Mouse (Mus musculus): ENCODE measurements around the gene Mars. TPM values are rescaled to one million over a fixed set of nuclear protein-coding genes. Genes with fewer than 3 reads are reported as not detected.

Mars gene
- polyA plus RNA-seq, 1 experiment from 2014 or later: 124 TPM

DNA sequence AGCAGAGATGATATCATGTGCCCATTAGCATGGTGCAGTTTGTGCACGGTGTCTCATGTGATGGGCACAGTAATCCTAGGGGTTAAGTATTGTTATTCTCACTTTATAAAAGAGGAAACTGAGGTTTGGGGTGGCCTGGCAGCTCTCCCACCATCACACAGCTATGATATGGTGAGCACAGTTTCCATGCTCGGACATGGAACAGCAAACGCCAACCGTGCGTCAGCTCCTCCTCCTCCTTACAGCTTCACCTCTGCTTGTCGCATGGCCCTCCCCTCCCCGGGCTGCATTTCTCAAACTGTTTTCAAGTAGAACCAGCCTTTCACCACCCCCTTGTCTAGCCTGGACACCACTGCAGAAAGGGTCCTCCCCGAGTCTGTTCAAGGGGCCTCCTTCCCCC, 53.1 kb downstream of the Mars start:
- H3K4me1 ChIP-seq (replicated peaks; ENCODE audit: control insufficient read depth, insufficient read depth, low read length): peaks cover 4% of the 10 kb centered on the region; the same call in 1 of the 2 replicates
- no peak for ATAC-seq (replicated peaks; ENCODE audit: low FRiP score, low TSS enrichment, low read depth)
- WGBS: 81% methylated on average over 8 of the region's 8 CpGs
- no peak overlapping the region for H3K27ac ChIP-seq (ENCODE audit: low read depth)
- H3K36me3 ChIP-seq (ENCODE audit: control insufficient read depth, insufficient read depth, low read length): no peaks in the 10 kb centered on the region
- H3K4me3 ChIP-seq (ENCODE audit: low read depth, low read length): no peak overlapping the region
- H3K27me3 ChIP-seq (replicated peaks; ENCODE audit: control insufficient read depth, insufficient read depth, low read length): peaks cover 19% of the 10 kb centered on the region
- DNase-seq (ENCODE audit: low spot score): no peak
- no peaks in the 10 kb centered on the region for H3K9me3 ChIP-seq (ENCODE audit: control insufficient read depth, low read length)
- no peak overlapping the region for H3K9ac ChIP-seq (ENCODE audit: low read length)
- H3K4me2 ChIP-seq (ENCODE audit: low read length): no peak overlapping the region

DNA sequence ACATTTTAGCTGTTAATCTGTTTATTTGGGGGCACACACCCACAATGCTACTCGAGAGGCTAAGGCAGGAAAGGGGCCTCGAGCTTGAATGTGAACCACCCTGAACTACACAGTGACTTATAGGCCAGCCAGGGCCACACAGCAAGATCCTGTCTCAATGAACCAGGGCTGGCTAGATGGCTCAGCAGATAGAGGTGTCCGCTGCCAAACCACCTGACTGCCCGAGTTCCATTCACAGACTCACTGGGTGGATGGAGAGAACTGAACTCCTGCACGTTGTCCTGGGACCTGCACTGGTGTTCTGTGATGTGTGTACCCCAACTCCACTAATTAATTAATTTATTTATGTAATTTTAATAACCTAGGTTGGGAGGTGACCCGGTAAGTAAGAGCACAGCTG, 53.8 kb downstream of the Mars start:
- H3K36me3 ChIP-seq (ENCODE audit: control insufficient read depth, insufficient read depth, low read length): no peaks in the 10 kb centered on the region
- H3K4me2 ChIP-seq (ENCODE audit: low read length): no peak overlapping the region
- ATAC-seq (replicated peaks; ENCODE audit: low FRiP score, low TSS enrichment, low read depth) (no peak), DNase-seq (ENCODE audit: low spot score) (no peak)
- no peak overlapping the region for H3K27ac ChIP-seq (ENCODE audit: low read depth)
- H3K9ac ChIP-seq (ENCODE audit: low read length): no peak overlapping the region
- no peak overlapping the region for H3K4me3 ChIP-seq (ENCODE audit: low read depth, low read length)
- H3K27me3 ChIP-seq (replicated peaks; ENCODE audit: control insufficient read depth, insufficient read depth, low read length): peaks cover 13% of the 10 kb centered on the region; the same call in 1 of the 2 replicates
- H3K9me3 ChIP-seq (ENCODE audit: control insufficient read depth, low read length): no peaks in the 10 kb centered on the region
- 79% methylated on average over 6 of the region's 6 CpGs for WGBS
- peaks cover 4% of the 10 kb centered on the region; the same call in 1 of the 2 replicates for H3K4me1 ChIP-seq (replicated peaks; ENCODE audit: control insufficient read depth, insufficient read depth, low read length)

- DNase-seq (ENCODE audit: low spot score): peak; percentile 88
- Histone ChIP-seq H3K36me3 (ENCODE audit: control insufficient read depth, insufficient read depth, low read length) (no peaks in the 10 kb centered on the region), H3K4me2 (ENCODE audit: low read length) (no peak overlapping the region), H3K27me3 (replicated peaks; ENCODE audit: control insufficient read depth, insufficient read depth, low read length) (no peaks in the 10 kb centered on the region), H3K4me1 (replicated peaks; ENCODE audit: control insufficient read depth, insufficient read depth, low read length) (no peaks in the 10 kb centered on the region), H3K4me3 (ENCODE audit: low read depth, low read length) (no peak overlapping the region), H3K27ac (ENCODE audit: low read depth) (no peak overlapping the region), H3K9ac (ENCODE audit: low read length) (no peak overlapping the region), H3K9me3 (ENCODE audit: control insufficient read depth, low read length) (no peaks in the 10 kb centered on the region)
- WGBS: 18% methylated on average over 14 of the region's 14 CpGs
- ATAC-seq (replicated peaks; ENCODE audit: low FRiP score, low TSS enrichment, low read depth): peak; percentile 70
These were observed 55.8 kb downstream of the Mars start for GRCm38 (mm10) chr10:127255625-127256345.

GRCm38 (mm10) chr10:127250810-127251209, 60.8 kb downstream of the Mars start:
- Histone ChIP-seq H3K9me3 (ENCODE audit: control insufficient read depth, low read length) (no peaks in the 10 kb centered on the region), H3K4me3 (ENCODE audit: low read depth, low read length) (no peak overlapping the region), H3K4me2 (ENCODE audit: low read length) (no peak overlapping the region), H3K36me3 (ENCODE audit: control insufficient read depth, insufficient read depth, low read length) (no peaks in the 10 kb centered on the region), H3K27ac (ENCODE audit: low read depth) (no peak overlapping the region), H3K9ac (ENCODE audit: low read length) (no peak overlapping the region), H3K27me3 (replicated peaks; ENCODE audit: control insufficient read depth, insufficient read depth, low read length) (no peaks in the 10 kb centered on the region), H3K4me1 (replicated peaks; ENCODE audit: control insufficient read depth, insufficient read depth, low read length) (no peaks in the 10 kb centered on the region)
- no peak for DNase-seq (ENCODE audit: low spot score)
- WGBS: 74% methylated on average over 5 of the region's 5 CpGs
- no peak for ATAC-seq (replicated peaks; ENCODE audit: low FRiP score, low TSS enrichment, low read depth)

Other genes starting within 250 kb of the Mars start
- gene Cdk4, start 248.3 kb downstream of the Mars start, polyA plus RNA-seq (2014; fragmentation: Nextera tagmentation; extraction: Ambion mirVana): 1,915 and 2,068 TPM in 2 replicates
- 92.4 and 114 TPM in 2 replicates for gene Tspan31, start 241.5 kb downstream of the Mars start, polyA plus RNA-seq (2014; fragmentation: Nextera tagmentation; extraction: Ambion mirVana)
- 0.23 and 0.26 TPM in 2 replicates for gene Agap2, start 236.5 kb downstream of the Mars start, polyA plus RNA-seq (2014; fragmentation: Nextera tagmentation; extraction: Ambion mirVana)
- 47.6 and 51.6 TPM in 2 replicates for gene Os9, start 190.7 kb downstream of the Mars start, polyA plus RNA-seq (2014; fragmentation: Nextera tagmentation; extraction: Ambion mirVana)
- 54.3 and 66.0 TPM in 2 replicates for gene B4galnt1, start 146.6 kb downstream of the Mars start, polyA plus RNA-seq (2014; fragmentation: Nextera tagmentation; extraction: Ambion mirVana)
- gene Slc26a10, start 131.1 kb downstream of the Mars start, polyA plus RNA-seq (2014; fragmentation: Nextera tagmentation; extraction: Ambion mirVana): 0.93 and 1.3 TPM in 2 replicates
- gene Arhgef25, start 121.7 kb downstream of the Mars start, polyA plus RNA-seq (2014; fragmentation: Nextera tagmentation; extraction: Ambion mirVana): 49.0 and 57.7 TPM in 2 replicates
- 95.8 and 101 TPM in 2 replicates for gene Dtx3, start 116.1 kb downstream of the Mars start, polyA plus RNA-seq (2014; fragmentation: Nextera tagmentation; extraction: Ambion mirVana)
- 24.2 and 25.9 TPM in 2 replicates for gene Pip4k2c, start 100.2 kb downstream of the Mars start, polyA plus RNA-seq (2014; fragmentation: Nextera tagmentation; extraction: Ambion mirVana)
- gene Kif5a, start 48.4 kb downstream of the Mars start, polyA plus RNA-seq (2014; fragmentation: Nextera tagmentation; extraction: Ambion mirVana): 9.2 and 10.6 TPM in 2 replicates
- gene Dctn2, start 45.4 kb downstream of the Mars start, polyA plus RNA-seq (2014; fragmentation: Nextera tagmentation; extraction: Ambion mirVana): 157 and 166 TPM in 2 replicates
- gene Mbd6, start 22.8 kb downstream of the Mars start, polyA plus RNA-seq (2014; fragmentation: Nextera tagmentation; extraction: Ambion mirVana): 19.2 and 20.6 TPM in 2 replicates
- gene Arhgap9, start 10.2 kb upstream of the Mars start, polyA plus RNA-seq (2014; fragmentation: Nextera tagmentation; extraction: Ambion mirVana): 4.2 and 4.4 TPM in 2 replicates
- 12.6 and 15.1 TPM in 2 replicates for gene Gli1, start 30.2 kb upstream of the Mars start, polyA plus RNA-seq (2014; fragmentation: Nextera tagmentation; extraction: Ambion mirVana)
- gene Inhbe, start 42.6 kb upstream of the Mars start, polyA plus RNA-seq (2014; fragmentation: Nextera tagmentation; extraction: Ambion mirVana): not detected in 2 replicates
- gene Inhbc, start 58.6 kb upstream of the Mars start, polyA plus RNA-seq (2014; fragmentation: Nextera tagmentation; extraction: Ambion mirVana): not detected in 2 replicates
- gene R3hdm2, start 68.5 kb upstream of the Mars start, polyA plus RNA-seq (2014; fragmentation: Nextera tagmentation; extraction: Ambion mirVana): 29.8 and 31.5 TPM in 2 replicates
- 0.32 TPM in 1 of 2 replicates, not detected in the other for gene Stac3, start 189.9 kb upstream of the Mars start, polyA plus RNA-seq (2014; fragmentation: Nextera tagmentation; extraction: Ambion mirVana)
- gene Ndufa4l2, start 203.2 kb upstream of the Mars start, polyA plus RNA-seq (2014; fragmentation: Nextera tagmentation; extraction: Ambion mirVana): 25.9 and 28.5 TPM in 2 replicates
- gene Shmt2, start 210.7 kb upstream of the Mars start, polyA plus RNA-seq (2014; fragmentation: Nextera tagmentation; extraction: Ambion mirVana): 132 and 142 TPM in 2 replicates
- 4.0 and 5.5 TPM in 2 replicates for gene Nxph4, start 222.8 kb upstream of the Mars start, polyA plus RNA-seq (2014; fragmentation: Nextera tagmentation; extraction: Ambion mirVana)